Mouse (Mus musculus): Measurements from ENCODE around the gene Gsg1. TPM values are rescaled to one million over a fixed set of nuclear protein-coding genes. Genes with fewer than 3 reads are reported as not detected.
A peak's percentile ranks its signal among the peaks of the same experiment; 100 is the strongest.

The Gsg1 gene
- total RNA-seq, 2 experiments from 2014 or later, result 0.34 to 0.47 TPM

DNA sequence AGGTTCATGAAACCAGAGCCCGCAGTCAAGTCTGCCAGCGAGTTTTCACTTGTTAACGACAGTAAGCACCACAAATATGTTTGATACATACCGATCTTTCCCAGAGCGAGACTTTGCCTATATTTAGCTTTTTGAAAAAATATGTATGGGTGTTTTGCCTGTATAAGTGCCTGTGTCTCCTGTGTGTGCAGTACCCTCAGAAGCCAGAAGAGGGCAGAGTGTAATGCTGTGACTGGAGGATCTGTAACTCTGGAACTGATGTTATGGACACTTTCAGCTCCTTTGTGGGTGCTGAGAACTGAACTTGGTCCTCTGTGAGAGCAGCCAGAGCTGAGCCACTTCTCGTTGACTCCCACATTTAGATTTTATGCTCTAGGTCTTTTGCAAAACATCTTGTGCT is 10.0 kb upstream of the Gsg1 start:
- intact Hi-C loops (cut with DNase I), result no loop called here
- DNase-seq (ENCODE audit: low spot score), result no peak

DNA sequence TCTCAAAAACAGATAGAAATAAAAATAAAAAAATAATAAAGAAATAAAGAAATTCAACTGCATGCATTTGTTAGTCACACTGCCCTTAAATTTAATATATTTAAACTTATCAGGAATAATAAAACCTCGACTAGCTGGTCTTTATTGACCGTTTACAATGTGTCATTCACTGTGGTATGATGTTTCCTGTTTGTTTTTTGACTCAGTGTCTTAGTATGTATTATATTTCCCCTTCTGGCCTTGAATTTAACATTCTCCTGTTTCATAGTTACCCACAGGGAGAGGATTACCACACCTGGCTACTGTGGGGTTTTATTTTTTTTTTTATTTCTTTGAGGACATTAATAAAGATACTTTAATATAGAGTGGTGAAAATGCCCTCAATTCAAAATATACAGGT is 8.4 kb upstream of the Gsg1 start:
- DNase-seq (ENCODE audit: low spot score), result no peak
- intact Hi-C loops (cut with DNase I), result no loop called here

DNA sequence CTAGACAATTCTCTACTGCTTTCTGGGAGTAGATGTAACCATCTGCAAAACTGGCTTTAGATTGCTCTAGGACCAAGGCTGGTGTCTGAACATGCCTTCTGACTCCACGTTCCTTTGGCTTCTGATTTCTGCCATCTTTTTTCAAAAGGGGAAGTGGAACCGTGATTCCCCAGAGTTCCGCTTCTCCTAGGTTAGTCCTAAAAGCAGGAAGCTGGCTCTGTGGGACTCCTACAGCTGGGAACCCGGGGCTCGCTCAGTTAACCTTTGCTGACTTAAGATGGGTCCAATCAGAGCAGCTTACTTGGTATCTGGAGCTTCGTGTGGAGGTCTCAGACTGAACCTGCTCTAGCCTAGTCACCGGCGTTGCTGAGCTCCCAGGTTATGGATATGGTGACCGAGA is 7.0 kb upstream of the Gsg1 start:
- intact Hi-C loops (cut with DNase I), result no loop called here
- no peak for DNase-seq (ENCODE audit: low spot score)

DNA sequence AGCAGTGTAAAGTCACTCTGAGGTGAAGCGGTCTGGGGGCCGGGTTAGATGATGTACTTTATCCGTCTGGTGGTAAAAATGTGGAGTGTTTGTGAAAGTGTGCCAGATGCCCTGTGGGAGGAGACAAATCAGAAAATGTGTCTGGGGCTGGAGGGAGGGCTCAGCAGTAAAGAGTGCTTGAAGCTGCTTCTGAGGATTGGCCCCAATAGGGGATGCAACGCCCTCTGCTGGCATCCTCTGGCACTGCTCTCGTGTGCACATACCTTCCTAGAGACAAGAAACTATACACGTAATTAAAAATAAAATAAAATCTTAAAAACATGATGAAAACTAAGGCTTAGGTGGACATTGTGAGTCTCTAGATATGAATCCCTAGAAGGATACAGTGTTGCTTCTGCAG is 6.3 kb upstream of the Gsg1 start:
- intact Hi-C loops (cut with DNase I), result no loop called here
- DNase-seq (ENCODE audit: low spot score), result no peak

DNA sequence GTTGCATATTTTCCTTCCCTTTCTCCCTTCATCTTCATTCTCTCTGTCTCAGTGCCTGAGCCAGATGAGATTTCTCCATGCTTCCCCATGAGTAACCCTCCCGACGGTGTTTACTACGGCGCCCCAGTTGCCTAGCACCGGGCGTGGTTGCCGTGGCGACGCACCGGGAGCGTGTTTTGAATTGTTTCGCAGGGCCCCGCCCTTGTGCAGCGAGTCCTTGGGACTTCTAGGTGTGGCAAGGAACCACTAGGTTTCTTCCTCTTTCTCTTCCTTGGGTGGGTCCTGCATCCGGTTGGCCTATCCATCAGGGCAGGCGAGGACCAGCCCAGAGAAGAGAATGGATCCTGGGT is 1.4 kb downstream of the Gsg1 start:
- intact Hi-C loops (cut with DNase I), result loop anchor here (5.0 kb wide), 1 partner anchor 60 kb away; the partner anchor contains the start of gene Pbp2
- DNase-seq (ENCODE audit: low spot score), result peak; percentile 83

DNA sequence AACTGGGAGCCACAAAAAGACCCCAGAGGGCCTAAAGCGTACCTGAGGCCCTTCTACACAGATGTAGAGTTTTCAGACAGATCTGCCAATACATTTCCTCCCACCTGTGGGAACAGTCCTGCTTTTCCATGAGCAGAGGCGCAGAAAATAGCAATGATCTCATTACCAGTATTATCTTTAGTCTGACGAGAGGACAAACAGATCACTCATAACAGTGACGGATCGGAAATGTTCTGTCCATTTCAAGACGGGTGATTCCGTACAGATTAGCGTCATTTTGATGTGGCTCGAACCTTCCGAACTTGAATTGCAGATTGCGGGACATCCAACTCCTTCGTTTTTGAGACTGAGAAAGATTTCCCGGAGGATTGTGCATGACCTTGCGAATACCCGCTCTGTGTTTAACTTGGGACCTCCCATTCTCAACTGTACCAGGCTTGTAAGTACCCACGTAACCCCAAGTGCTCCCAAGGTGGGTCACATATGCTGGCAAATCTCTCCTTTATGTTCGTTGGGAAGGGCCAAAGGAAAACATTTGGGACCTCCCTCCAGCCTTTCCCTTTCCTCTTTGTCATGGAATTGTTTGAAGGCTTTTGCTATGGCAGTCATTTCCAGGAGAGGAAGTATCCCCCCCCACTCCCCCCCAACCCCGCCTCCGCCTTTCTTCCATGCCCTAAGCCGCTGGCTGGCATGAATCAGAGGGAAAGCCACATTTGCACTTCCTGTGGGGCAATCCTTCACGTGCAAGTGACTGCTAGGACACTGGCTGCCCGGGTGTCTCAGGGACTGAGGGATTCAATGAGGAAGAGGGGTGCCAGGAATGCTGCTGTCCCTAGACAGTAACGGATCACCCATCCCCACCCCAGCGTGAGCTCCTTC is 2.1 kb downstream of the Gsg1 start:
- no peak for DNase-seq (ENCODE audit: low spot score)
- intact Hi-C loops (cut with DNase I), result loop anchor here (5.0 kb wide), 1 partner anchor 60 kb away; the partner anchor contains the start of gene Pbp2

DNA sequence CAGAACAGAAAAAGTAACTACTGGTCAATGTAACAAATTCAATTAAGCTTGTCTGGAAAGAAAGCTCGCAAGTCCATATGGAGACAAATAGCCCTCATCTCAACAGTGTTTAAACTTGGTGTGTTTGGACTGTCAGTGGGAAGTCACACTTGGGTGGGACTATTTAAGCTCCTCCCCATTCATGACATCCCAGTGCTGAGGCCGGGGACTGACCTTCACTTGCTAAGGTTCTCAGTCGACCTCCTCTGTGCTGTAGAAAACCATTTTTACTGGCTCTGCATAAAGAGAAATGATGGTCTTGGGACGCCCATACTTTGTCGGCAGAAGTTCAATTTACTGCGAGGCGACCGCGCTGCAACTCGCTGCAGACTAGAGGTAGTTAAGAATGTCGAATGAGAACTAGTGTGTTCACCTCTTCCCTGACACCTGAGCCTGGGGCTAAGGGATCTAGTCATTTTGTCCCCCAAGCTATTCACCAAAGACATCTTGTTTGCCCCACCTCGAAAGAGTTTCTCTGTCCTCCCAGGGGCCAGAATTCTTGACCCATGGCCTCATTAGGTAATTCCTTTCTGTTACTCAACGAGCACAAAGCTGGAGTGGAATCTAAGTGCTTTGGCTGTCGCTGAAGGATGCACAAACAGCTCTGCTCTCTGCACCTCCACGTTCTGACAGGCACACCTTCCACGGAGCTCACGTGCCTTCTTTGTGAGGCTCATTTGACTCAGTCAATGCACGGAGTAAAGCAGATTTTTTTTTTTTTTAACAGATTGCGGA is 3.0 kb downstream of the Gsg1 start:
- DNase-seq (ENCODE audit: low spot score), result no peak
- intact Hi-C loops (cut with DNase I), result loop anchor here (1.0 to 5.0 kb wide), 2 partner anchors 61 to 126 kb away; partner anchors contain the start of gene Pbp2

DNA sequence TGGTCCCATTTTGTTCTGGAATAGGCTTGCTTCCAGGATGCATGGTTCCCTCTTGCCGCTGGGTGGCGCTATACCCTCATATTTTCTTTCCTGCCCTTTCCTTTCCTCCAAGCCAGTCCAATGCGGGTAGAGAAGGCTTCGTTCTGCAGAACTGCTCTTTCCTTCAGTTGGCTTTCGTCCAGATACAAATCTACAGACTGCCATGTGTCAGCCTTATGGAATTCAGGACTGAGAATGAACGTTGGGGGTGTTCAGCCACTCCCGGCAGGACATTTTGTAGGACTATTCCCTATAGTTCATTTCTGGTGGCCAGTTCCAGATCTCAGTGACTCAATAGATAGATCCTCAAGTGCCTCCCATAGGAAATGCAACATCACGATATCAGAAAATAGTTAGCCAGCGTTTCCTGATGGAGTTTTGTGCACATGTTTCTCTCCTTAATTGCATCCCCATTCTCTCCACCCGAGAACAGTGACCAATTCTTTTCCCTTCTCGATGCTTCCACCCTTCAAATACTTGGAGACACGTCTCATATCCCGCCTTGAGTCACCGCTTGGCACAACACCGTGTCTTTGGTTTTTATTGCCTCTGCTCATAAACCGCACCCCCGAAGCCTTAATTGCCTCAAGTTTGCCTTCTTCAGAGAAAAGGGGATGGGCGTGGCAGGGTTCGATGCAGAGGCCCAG is 4.2 kb downstream of the Gsg1 start:
- DNase-seq (ENCODE audit: low spot score), result peak; percentile 72
- intact Hi-C loops (cut with DNase I), result loop anchor here (1.0 to 5.0 kb wide), 3 partner anchors 62 to 150 kb away; partner anchors contain the start of gene Pbp2

DNA sequence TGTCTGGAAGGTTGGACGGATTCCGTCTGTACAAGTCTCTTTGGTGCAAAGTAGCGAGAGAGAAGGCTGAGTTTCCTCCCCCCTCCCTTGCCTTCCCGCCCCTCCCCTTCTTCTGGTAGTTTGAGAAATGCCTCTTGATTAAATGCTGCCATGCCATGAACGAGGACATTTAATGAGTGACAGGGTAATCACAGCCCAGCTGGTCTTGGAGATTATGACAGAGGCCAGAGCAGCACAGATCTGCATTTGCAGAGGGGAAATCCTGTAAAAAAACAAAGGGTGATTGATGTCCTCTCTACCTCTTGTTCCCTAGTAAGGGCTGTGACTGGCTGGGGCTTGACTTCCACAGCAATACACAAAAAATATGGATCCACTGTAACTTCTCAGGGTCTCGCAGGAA is 6.3 kb downstream of the Gsg1 start:
- intact Hi-C loops (cut with DNase I), result no loop called here

DNA sequence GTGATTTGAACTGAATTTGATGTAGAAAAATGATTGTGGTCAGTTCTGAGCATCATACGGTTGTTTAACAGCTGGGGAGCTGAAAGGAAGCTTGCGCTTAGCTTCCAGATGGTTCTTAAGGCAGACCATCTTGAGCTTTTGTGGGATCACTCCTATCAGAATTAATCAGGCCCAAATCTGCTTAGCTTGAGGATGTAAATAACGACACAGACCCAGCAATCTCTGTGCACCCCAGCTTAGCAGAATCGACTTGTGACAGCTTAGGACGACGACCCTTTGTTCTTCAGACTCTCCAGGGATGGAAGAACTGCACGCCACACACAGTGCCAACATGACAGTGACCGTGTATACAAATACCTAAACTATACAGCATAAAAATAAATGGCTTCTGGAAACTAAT is 8.6 kb downstream of the Gsg1 start:
- no peak for DNase-seq (ENCODE audit: low spot score)
- intact Hi-C loops (cut with DNase I), result no loop called here

More for the DNA sequence above, 6.3 kb downstream of the Gsg1 start:
- no peak for DNase-seq (ENCODE audit: low spot score)

DNA sequence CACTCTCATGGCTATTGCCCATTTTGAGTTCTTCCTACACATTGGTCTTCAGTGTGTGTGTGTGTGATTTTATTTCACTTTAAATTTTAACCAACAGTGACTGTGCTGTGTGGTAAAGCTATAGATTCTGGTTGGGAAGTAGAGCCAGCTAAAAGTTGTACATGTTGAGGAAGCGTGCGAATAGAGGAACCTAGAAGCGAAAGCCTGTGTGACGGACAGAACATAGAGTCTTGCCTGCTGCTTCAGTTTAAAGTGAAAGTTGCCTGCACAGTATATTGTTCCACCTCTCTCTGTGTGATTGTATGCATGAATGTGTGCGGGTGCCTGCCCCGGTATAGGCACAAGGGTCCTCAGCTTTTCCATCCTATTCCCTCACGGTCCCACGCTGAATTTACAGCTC is 13.8 kb downstream of the Gsg1 start:
- intact Hi-C loops (cut with DNase I), result loop anchor here (5.0 kb wide), 1 partner anchor 153 kb away; no protein-coding TSS in a partner anchor
- no peak for DNase-seq (ENCODE audit: low spot score)

DNA sequence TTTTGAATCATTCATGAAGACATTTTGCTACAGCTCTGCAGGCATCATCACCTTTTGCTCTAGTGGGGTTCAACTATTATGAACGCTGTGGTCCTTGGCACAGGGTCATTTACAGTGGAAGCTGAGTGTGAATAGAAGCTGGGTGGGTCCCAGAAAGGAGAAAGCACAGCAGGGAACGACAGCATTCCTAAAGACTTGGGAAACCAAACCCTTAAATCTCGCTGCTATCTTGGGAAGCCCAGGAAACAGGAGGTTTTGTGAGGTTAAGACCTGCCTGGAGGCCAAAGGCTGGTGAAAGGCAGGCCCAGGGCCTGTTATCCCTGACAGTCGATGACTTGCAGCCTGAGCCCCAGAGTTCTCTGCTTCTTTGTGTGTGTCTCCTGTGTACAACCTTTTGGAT is 15.9 kb downstream of the Gsg1 start:
- intact Hi-C loops (cut with DNase I), result loop anchor here (5.0 kb wide), 1 partner anchor 91 kb away; no protein-coding TSS in a partner anchor
- DNase-seq (ENCODE audit: low spot score), result no peak

DNA sequence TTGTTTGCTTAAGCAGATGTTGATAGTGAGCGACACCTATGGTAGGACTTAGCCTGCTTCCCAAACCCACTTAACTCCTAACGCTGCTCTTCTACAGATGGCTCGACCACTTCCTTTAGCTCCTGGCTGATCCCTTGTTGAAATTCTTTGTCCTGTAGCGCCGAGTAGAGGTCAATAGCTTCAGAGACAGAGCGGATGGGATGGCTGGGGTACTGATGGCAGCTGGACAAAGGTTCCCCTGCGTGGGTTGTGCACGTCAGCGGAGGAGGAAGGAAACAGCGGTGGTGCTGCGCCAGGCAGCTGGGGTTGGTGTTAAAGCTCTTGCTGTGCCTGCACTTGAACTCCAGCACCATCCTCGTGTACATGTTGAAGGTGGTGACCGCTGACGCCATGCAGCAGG is 16.8 kb downstream of the Gsg1 start:
- no peak for DNase-seq (ENCODE audit: low spot score)

DNA sequence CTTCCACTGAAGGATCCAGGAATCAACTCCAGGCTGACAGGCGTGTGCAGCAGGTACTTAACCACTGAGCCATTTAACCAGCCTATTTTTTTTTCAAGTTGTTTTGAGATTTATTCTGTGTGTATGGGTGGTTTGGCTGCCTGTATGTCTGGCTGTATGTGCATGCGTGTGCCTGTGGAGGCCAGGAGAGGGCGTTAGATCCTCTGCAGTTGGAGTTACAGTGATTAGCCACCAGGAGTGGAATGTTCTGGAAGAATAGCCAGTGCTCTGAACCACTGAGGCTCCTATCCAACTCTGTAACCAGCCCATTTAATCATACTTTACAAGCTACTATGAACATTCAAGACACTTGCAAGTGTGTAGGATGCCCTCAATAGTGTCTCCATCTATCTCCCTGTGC is 17.6 kb downstream of the Gsg1 start:
- no peak for DNase-seq (ENCODE audit: low spot score)
- intact Hi-C loops (cut with DNase I), result loop anchor here (5.0 kb wide), 1 partner anchor 89 kb away; no protein-coding TSS in a partner anchor

More for the DNA sequence above, 16.8 kb downstream of the Gsg1 start:
- intact Hi-C loops (cut with DNase I), result loop anchor here (5.0 kb wide), 1 partner anchor 90 kb away; no protein-coding TSS in a partner anchor

DNA sequence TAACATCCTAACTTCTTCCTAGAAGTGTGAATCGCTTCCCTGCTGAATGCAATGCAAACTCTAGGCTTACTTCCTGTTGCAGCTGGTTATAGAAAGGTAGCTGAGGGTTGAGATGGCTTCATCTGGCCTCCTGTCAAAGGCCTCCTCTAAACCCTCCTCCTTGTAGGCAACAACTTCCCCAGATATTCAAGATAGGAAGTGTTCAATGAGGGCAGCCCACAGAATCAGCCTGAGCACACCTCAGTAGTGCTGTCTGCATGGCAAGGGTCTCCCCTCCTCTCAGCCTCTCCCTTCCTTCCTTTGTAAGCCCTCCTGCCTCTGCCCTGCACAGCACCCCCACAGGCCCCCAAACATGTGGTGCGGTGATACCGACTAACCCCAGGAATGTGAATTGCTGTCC is 18.4 kb downstream of the Gsg1 start:
- intact Hi-C loops (cut with DNase I), result loop anchor here (5.0 kb wide), 1 partner anchor 88 kb away; no protein-coding TSS in a partner anchor
- no peak for DNase-seq (ENCODE audit: low spot score)

DNA sequence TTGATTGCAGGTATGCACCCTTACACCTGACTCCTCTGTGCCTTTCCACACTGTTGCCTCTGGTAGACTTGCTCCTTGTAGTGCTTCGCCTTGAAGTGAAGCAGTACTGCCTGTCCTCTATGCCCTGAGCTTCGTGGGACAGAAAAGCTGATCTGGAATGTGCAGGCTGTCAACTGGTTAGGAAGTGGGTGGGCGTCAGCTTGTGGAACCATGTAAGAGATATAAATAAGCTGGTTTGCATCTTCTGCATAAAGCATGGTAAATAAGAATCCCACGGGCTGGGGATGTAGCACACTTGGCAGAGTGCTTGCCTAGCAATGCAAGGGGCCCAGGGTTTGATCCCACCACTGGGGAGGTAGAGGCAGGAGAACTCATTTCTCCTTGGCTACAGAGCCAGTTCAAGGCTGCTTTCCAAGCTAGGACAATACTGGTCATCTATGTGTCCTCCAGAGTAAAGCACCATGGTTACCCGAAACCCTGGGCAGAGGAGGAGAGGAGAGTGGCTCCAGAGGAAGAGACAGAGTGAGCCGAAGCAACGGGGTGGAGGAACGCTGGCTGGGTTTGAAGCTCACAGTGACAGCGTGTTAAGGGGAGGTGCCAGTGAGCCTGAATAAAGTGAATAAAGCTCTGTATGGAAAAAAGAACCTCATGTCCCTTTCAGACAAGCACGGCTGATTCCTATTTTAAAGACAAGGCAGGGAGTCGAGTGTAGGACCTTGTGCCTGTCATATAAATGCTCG is 21.5 kb downstream of the Gsg1 start:
- intact Hi-C loops (cut with DNase I), result no loop called here

DNA sequence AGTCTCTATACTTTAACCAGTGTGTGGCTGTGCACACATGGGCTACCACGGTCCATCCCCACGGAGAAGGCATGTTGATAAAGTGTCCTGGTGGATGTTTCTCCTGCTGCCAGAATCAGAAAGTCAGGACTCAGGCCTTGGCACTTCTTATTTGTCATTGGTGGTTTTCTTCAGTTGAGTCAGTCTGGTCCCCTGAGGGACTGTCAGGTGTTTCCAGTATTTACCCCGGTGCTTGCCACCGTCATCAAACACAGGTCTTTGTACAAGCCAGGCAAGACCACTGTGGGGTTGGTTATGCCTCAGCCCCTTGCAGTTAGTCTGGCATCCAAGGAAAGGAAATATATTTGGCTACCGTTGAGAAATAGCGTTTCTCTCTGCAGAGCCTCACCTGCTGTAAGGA is 23.6 kb downstream of the Gsg1 start:
- intact Hi-C loops (cut with DNase I), result no loop called here
- DNase-seq (ENCODE audit: low spot score), result no peak

More for the DNA sequence above, 21.5 kb downstream of the Gsg1 start:
- DNase-seq (ENCODE audit: low spot score), result no peak

DNA sequence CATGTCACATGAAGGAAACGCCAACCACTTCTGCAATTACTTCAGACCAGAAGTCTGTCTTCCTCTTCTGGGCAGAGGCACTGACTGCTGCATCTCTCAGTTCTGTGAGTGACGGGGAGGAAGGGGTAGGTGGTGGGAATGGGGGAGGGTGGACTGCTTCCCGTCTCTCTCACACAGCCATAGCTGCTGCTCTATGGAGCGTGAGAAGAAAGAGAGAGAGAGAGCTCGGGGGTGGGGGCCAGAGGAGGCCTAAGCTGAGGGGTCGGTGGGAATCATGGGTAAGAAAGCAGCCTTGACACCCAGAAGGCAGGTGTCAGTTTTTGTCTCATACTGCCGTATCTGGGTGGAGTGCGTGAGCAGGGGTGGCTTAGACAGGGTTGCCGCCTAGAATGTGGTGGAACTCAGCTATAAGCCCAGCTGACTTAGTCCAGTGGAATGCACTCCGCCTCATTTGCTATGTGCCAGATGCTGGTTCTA is 25.6 kb downstream of the Gsg1 start:
- intact Hi-C loops (cut with DNase I), result no loop called here
- no peak for DNase-seq (ENCODE audit: low spot score)

DNA sequence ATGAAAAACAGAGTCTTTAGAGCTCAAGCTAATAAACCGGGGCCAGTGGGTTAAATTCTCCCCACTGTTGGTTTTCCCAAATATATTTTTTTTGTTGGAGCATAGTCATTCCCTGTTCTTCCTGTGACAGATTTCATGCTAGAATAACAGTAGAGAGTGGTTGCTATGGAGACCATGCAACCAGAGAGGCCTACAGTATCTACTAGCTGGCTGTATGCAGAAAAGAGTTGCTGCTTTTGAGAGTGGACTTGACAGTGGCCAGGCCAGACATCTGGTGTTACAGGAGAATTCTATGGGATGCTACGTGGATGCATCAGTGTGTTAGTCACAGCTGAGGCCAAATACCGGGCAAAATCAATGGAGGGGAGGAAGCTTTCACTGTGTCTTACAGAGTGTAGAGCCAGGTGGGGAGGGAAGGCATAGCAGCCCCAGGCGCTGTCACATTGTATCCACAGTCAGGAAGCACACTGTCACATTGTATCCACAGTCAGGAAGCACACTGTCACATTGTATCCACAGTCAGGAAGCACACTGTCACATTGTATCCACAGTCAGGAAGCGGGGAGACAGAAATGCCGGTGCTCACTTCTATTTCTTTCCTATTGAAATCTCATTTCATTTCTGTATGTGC is 30.2 kb downstream of the Gsg1 start:
- DNase-seq (ENCODE audit: low spot score), result no peak
- intact Hi-C loops (cut with DNase I), result no loop called here
